Mouse (Mus musculus): Measurements from ENCODE around the gene Caps2. TPM values are rescaled to one million over a fixed set of nuclear protein-coding genes. Genes with fewer than 3 reads are reported as not detected.
"Not testable (repeated sequence)": the region's sequence is repeated elsewhere in the genome, so short reads cannot be mapped to it uniquely, and the experiment has no call there.

Caps2 gene
- total and polyA plus RNA-seq, 2 experiments from 2014 or later = 0.07 TPM; not detected in 1

DNA sequence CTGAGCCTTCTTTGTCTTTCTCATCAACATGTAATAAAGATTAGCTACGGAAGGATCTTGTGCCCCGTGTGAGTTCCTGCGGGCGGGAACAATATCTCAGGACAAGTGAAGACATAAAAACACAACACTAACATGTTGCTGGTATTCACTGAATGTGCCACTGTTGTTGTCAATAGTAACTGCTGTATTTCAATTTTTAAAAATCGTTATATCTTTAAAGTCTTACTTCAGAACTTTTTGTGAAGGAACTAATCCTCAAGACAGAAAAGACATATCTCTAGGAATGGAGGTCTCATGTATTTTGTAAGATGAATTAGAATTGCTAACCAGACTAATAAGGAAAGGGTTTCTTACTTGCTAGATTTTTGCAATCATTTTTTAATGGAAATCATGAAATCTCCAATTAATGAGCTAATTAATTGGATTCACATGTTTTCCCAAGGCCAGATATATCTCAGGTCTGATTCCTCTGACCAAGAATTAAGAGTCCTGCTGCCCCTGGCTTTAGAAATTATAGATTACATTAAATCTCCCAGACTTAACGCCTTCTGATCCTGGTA lies 24.5 kb upstream of the Caps2 start:
- TF ChIP-seq CTCF (IDR thresholded peaks at IDR 0.05; ENCODE audit: low read depth) (no peak), EP300 (IDR thresholded peaks at IDR 0.05; ENCODE audit: low read depth) (no peak)
- no peaks in the 10 kb centered on the region for H3K27me3 ChIP-seq (ENCODE audit: control insufficient read depth, insufficient read depth, low read length)
- H3K4me2 ChIP-seq (ENCODE audit: low read depth, low read length) = peak overlapping the region; percentile 41
- peak overlapping the region; percentile 25 for H3K4me3 ChIP-seq (ENCODE audit: low read depth, low read length)
- no peaks in the 10 kb centered on the region for H3K4me1 ChIP-seq (ENCODE audit: control insufficient read depth, insufficient read depth)
- no peak overlapping the region for H3K9ac ChIP-seq (replicated peaks; ENCODE audit: low read depth, low read length)
- no peaks in the 10 kb centered on the region for H3K9me3 ChIP-seq (replicated peaks; ENCODE audit: control insufficient read depth, low read length)
- WGBS = 32% methylated on average over 6 of the region's 6 CpGs
- no peak overlapping the region for H3K27ac ChIP-seq (ENCODE audit: low read depth)
- H3K36me3 ChIP-seq (replicated peaks; ENCODE audit: control insufficient read depth, insufficient read depth, low read length) = no peaks in the 10 kb centered on the region
- DNase-seq (ENCODE audit: low spot score) = no peak
- no peak for ATAC-seq (ENCODE audit: insufficient read depth, low read depth)

DNA sequence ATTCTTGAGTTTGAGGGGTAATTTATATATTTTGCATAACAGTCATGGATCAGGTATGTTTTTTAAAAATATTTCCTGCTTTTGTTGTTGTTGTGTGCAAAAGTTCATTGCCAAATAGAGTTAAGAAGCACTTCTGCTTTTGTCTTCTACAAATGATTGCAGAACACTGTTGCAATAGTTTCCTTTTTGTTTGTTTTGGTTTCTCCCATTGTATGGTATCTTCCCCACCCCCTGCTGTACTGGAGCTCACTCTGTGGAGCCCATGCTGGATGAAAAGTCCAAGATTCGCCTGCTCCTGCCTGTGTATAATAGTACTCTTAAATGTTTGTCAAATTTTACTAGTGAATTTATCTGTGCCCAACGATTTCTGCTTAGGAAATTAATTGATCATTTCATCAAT lies 23.6 kb upstream of the Caps2 start:
- ATAC-seq (ENCODE audit: insufficient read depth, low read depth) (no peak), DNase-seq (ENCODE audit: low spot score) (peak; percentile 8)
- H3K9ac ChIP-seq (replicated peaks; ENCODE audit: low read depth, low read length) = no peak overlapping the region
- no peak overlapping the region for H3K4me2 ChIP-seq (ENCODE audit: low read depth, low read length)
- H3K36me3 ChIP-seq (replicated peaks; ENCODE audit: control insufficient read depth, insufficient read depth, low read length) = no peaks in the 10 kb centered on the region
- H3K4me1 ChIP-seq (ENCODE audit: control insufficient read depth, insufficient read depth) = no peaks in the 10 kb centered on the region
- no peak for TF ChIP-seq EP300 (IDR thresholded peaks at IDR 0.05; ENCODE audit: low read depth)
- no peak for TF ChIP-seq CTCF (IDR thresholded peaks at IDR 0.05; ENCODE audit: low read depth)
- H3K27me3 ChIP-seq (ENCODE audit: control insufficient read depth, insufficient read depth, low read length) = no peaks in the 10 kb centered on the region
- H3K27ac ChIP-seq (ENCODE audit: low read depth) = no peak overlapping the region
- H3K9me3 ChIP-seq (replicated peaks; ENCODE audit: control insufficient read depth, low read length) = no peaks in the 10 kb centered on the region
- 47% methylated on average over 2 of the region's 2 CpGs for WGBS
- H3K4me3 ChIP-seq (ENCODE audit: low read depth, low read length) = no peak overlapping the region

DNA sequence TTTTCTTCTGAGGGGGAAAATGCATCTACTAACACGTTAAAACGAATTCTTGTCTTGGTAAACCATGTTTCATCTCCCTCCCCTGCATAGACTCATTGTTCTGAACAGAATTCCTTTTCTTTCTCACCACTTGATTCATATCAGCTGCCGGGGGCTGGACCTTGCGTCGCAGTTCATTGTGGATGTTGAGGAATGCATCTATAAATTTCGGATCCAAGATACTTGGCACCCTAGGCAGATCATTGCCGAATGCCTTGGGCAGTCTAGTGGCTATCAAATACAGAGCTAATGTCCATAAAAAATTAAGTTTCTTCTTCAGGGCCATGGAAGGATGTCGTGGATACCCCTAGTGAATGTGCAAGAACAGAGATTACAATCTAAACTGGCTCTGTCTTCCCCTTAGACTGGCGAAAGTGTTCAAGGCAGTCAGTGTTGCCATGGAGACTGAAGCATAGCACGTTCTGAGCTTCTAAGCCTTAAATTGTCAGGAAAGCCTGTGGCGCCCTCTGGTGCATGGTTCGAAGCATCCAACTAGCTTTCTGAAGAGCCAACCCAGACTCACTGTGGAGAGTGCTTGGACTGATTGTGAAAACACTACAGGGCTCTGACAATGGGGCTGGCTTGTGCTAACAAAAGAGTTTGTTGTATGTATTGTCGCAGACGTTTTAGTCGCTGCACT lies 3.4 kb upstream of the Caps2 start, which contains the start of gene Glipr1l3:
Glipr1l3 (minus strand) TSS at position 446 of the 679 bp plus-strand sequence.
- not testable (repeated sequence) for H3K9me3 ChIP-seq (replicated peaks; ENCODE audit: control insufficient read depth, low read length); H3K4me2 ChIP-seq (ENCODE audit: low read depth, low read length); H3K27ac ChIP-seq (ENCODE audit: low read depth); H3K4me3 ChIP-seq (ENCODE audit: low read depth, low read length); H3K27me3 ChIP-seq (ENCODE audit: control insufficient read depth, insufficient read depth, low read length); H3K9ac ChIP-seq (replicated peaks; ENCODE audit: low read depth, low read length); ATAC-seq (ENCODE audit: insufficient read depth, low read depth); H3K4me1 ChIP-seq (ENCODE audit: control insufficient read depth, insufficient read depth); H3K36me3 ChIP-seq (replicated peaks; ENCODE audit: control insufficient read depth, insufficient read depth, low read length)
- TF ChIP-seq CTCF (IDR thresholded peaks at IDR 0.05; ENCODE audit: low read depth) = peak; percentile 67
- peak; percentile 53 for DNase-seq (ENCODE audit: low spot score)
- 23% methylated on average over 15 of the region's 15 CpGs for WGBS

DNA sequence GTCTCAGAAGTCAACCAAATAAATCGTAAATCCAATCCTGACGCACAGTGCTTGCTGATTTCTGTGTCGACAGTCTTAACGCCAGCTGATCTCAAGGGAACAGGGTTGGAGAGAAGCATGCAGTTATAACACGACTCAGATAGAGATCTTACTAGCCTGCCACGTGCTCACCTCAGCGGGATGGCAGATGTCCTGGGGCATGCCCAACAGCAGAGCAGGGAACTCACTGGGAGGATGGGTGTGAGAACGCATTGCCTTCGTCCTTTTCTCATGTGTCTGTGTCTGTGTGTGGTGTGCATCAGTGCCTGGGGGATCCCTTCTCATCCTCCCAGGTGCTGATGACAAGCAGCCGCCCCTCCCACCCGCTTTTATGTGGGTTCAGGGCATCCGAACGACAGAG lies 13.6 kb downstream of the Caps2 start:
- H3K4me2 ChIP-seq (ENCODE audit: low read depth, low read length); H3K36me3 ChIP-seq (replicated peaks; ENCODE audit: control insufficient read depth, insufficient read depth, low read length); ATAC-seq (ENCODE audit: insufficient read depth, low read depth); H3K27ac ChIP-seq (ENCODE audit: low read depth); H3K9me3 ChIP-seq (replicated peaks; ENCODE audit: control insufficient read depth, low read length); H3K9ac ChIP-seq (replicated peaks; ENCODE audit: low read depth, low read length); H3K27me3 ChIP-seq (ENCODE audit: control insufficient read depth, insufficient read depth, low read length); H3K4me3 ChIP-seq (ENCODE audit: low read depth, low read length); DNase-seq (ENCODE audit: low spot score); H3K4me1 ChIP-seq (ENCODE audit: control insufficient read depth, insufficient read depth): not testable (repeated sequence)
- WGBS = 24% methylated on average over 11 of the region's 13 CpGs

DNA sequence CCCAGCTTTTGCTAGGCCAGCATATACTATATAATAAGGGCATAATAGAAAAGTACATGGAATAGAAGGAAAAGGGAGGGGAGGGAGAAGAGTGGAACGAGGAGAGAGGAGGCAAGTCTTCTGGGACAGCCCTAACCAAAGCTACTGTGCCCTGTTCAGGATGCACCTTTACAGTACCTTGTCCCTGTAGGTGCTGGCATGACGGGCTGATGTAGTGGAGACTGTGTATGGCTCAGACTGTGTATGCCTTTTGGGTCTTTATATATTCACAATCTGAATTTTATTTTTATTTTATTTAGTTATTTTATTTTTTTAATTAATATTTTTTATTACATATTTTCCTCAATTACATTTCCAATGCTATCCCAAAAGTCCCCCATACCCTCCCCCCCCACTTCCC lies 30.5 kb downstream of the Caps2 start:
- H3K4me2 ChIP-seq (ENCODE audit: low read depth, low read length); H3K36me3 ChIP-seq (replicated peaks; ENCODE audit: control insufficient read depth, insufficient read depth, low read length); H3K27me3 ChIP-seq (ENCODE audit: control insufficient read depth, insufficient read depth, low read length); H3K9ac ChIP-seq (replicated peaks; ENCODE audit: low read depth, low read length); ATAC-seq (ENCODE audit: insufficient read depth, low read depth); DNase-seq (ENCODE audit: low spot score); H3K27ac ChIP-seq (ENCODE audit: low read depth); H3K4me3 ChIP-seq (ENCODE audit: low read depth, low read length); H3K9me3 ChIP-seq (replicated peaks; ENCODE audit: control insufficient read depth, low read length); H3K4me1 ChIP-seq (ENCODE audit: control insufficient read depth, insufficient read depth): not testable (repeated sequence)
- WGBS = 66% methylated on average over 2 of the region's 2 CpGs

DNA sequence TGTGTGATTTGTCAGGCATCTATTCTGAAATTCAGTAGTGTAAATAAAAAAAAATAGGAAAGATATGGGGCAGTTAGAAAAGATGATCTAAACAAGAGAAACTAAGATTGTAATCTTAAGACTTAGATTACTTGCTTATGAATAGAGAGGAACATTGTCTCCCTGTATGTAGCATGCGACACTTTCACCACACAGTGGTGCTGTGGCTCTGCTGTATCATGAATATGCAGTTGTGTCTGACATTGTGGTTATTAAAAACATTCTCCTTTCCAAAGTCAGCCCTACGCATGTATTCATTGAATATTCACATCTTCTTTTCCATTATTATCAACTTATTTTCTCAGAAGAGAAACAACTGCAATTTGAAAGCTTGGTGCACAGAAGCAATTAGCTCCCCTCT lies 40.0 kb downstream of the Caps2 start:
- no peaks in the 10 kb centered on the region for H3K4me1 ChIP-seq (ENCODE audit: control insufficient read depth, insufficient read depth)
- no peak overlapping the region for H3K4me2 ChIP-seq (ENCODE audit: low read depth, low read length)
- no peak for ATAC-seq (ENCODE audit: insufficient read depth, low read depth)
- no peaks in the 10 kb centered on the region for H3K9me3 ChIP-seq (replicated peaks; ENCODE audit: control insufficient read depth, low read length)
- H3K27me3 ChIP-seq (ENCODE audit: control insufficient read depth, insufficient read depth, low read length) = no peaks in the 10 kb centered on the region
- 52% methylated on average over 2 of the region's 2 CpGs for WGBS
- H3K9ac ChIP-seq (replicated peaks; ENCODE audit: low read depth, low read length) = no peak overlapping the region
- TF ChIP-seq CTCF (IDR thresholded peaks at IDR 0.05; ENCODE audit: low read depth) (peak; percentile 53), EP300 (IDR thresholded peaks at IDR 0.05; ENCODE audit: low read depth) (no peak)
- H3K27ac ChIP-seq (ENCODE audit: low read depth) = no peak overlapping the region
- H3K36me3 ChIP-seq (replicated peaks; ENCODE audit: control insufficient read depth, insufficient read depth, low read length) = no peaks in the 10 kb centered on the region
- H3K4me3 ChIP-seq (ENCODE audit: low read depth, low read length) = no peak overlapping the region
- no peak for DNase-seq (ENCODE audit: low spot score)
